Mouse (Mus musculus): ENCODE results near the gene Cd80. TPM values are rescaled to one million over a fixed set of nuclear protein-coding genes. Genes with fewer than 3 reads are reported as not detected.

Gene Cd80
- total and polyA plus RNA-seq, 3 experiments: 39.5 to 57.8 (median 46.2) TPM

- Histone ChIP-seq H3K36me3 (replicated peaks in 1 of 2; ENCODE audit: control insufficient read depth in 1 of 2, insufficient read depth in 1 of 2, low read length in 1 of 2) (peaks cover 2 to 8% of the 10 kb centered on the region in 2 experiments), H3K4me2 (ENCODE audit: insufficient read depth, low read depth, poor library complexity, severe bottlenecking) (peak overlapping the region; percentile 85), H3K27ac (ENCODE audit: insufficient read depth, low read depth) (peak overlapping the region; percentile 97), H3K9me3 (replicated peaks; ENCODE audit: low read length) (no peaks in the 10 kb centered on the region), H3K79me2 (replicated peaks; ENCODE audit: control insufficient read depth, extremely low read depth, insufficient read depth, poor library complexity, severe bottlenecking) (peaks cover 73% of the 10 kb centered on the region), H3K9ac (ENCODE audit: insufficient read depth, low read depth) (peak overlapping the region; percentile 97), H3K4me3 (replicated peaks in 1 of 3; ENCODE audit: low read depth in 2 of 3, low read length in 2 of 3, poor library complexity in 1 of 3) (peak overlapping the region; percentile 57 to 98 (median 83)), H3K27me3 (replicated peaks) (no peaks in the 10 kb centered on the region), H3K4me1 (ENCODE audit: control insufficient read depth in 1 of 2, insufficient read depth in 2 of 2) (peaks cover 0 to 13% of the 10 kb centered on the region in 2 experiments; a peak in 2 of 4 replicates)
- in situ Hi-C loops (cut with MboI; ENCODE audit: low pct_ligation_motif_present, low pct_unique_long_range_greater_than_20kb, low sequenced_read_pairs) (no loop called here), dilution Hi-C loops (cut with MboI; ENCODE audit: extremely low pct_ligation_motif_present, extremely low pct_unique_long_range_greater_than_20kb, low sequenced_read_pairs) (no loop called here)
- peak; percentile 81 for DNase-seq (ENCODE audit: extremely low read depth)
- TF ChIP-seq SMC3 (IDR thresholded peaks at IDR 0.05; ENCODE audit: low read depth, low read length) (no peak), MEF2A (IDR thresholded peaks at IDR 0.05; ENCODE audit: borderline replicate concordance, low read depth, low read length) (0 out of 2 replicates have a peak, but pooled peaks have one; percentile 10), TCF12 (IDR thresholded peaks at IDR 0.05; ENCODE audit: low read depth, low read length) (peak; percentile 13; the same call in 1 of the 2 replicates), NELFE (IDR thresholded peaks at IDR 0.05; ENCODE audit: low read depth, low read length) (peak; percentile 49; the same call in 1 of the 2 replicates), TBP (conservative IDR thresholded peaks at IDR 0.05; ENCODE audit: low read depth, low read length) (peak; percentile 55), IRF4 (IDR thresholded peaks at IDR 0.05; ENCODE audit: low read depth, low read length) (peak; percentile 47), MAZ (IDR thresholded peaks at IDR 0.05; ENCODE audit: low read depth, low read length) (peak; percentile 89), EP300 (IDR thresholded peaks at IDR 0.05; ENCODE audit: low read length) (peak; percentile 35), ETS1 (conservative IDR thresholded peaks at IDR 0.05; ENCODE audit: low read depth, low read length) (peak; percentile 64), CHD2 (IDR thresholded peaks at IDR 0.05; ENCODE audit: low read length) (peak; percentile 73), JUN (IDR thresholded peaks at IDR 0.05; ENCODE audit: insufficient read depth, low read depth, low read length) (no peak), ELF1 (IDR thresholded peaks at IDR 0.05; ENCODE audit: low read depth, low read length) (peak; percentile 57; the same call in 1 of the 2 replicates), HCFC1 (IDR thresholded peaks at IDR 0.05; ENCODE audit: low read depth, low read length) (peak; percentile 9; the same call in 1 of the 2 replicates), MYC (IDR thresholded peaks at IDR 0.05; ENCODE audit: low read depth, low read length) (no peak; the same call in 1 of the 2 replicates), MXI1 (IDR thresholded peaks at IDR 0.05; ENCODE audit: low read depth, low read length) (peak; percentile 53; the same call in 1 of the 2 replicates), ZNF384 (IDR thresholded peaks at IDR 0.05; ENCODE audit: low read depth, low read length) (0 out of 2 replicates have a peak, but pooled peaks have one; percentile 4), BHLHE40 (IDR thresholded peaks at IDR 0.05; ENCODE audit: low read depth, low read length) (peak; percentile 33; the same call in 1 of the 2 replicates), CHD1 (IDR thresholded peaks at IDR 0.05; ENCODE audit: low read depth, low read length) (peak; percentile 29; the same call in 1 of the 2 replicates), CTCF (conservative IDR thresholded peaks at IDR 0.05 in 1 of 2, IDR thresholded peaks at IDR 0.05 in 1 of 2; ENCODE audit: low read depth in 2 of 2, low read length in 2 of 2) (no peak), GABPA (IDR thresholded peaks at IDR 0.05; ENCODE audit: insufficient replicate concordance, low read depth, low read length) (no peak), SIN3A (IDR thresholded peaks at IDR 0.05; ENCODE audit: low read length) (peak; percentile 69), MAX (IDR thresholded peaks at IDR 0.05; ENCODE audit: low read length) (peak; percentile 51; the same call in 1 of the 2 replicates), POLR2A (IDR thresholded peaks at IDR 0.05; ENCODE audit: low read depth, low read length) (peak; percentile 65), ZC3H11A (IDR thresholded peaks at IDR 0.05; ENCODE audit: low read depth, low read length) (no peak), NRF1 (IDR thresholded peaks at IDR 0.05; ENCODE audit: low read depth, low read length) (0 out of 2 replicates have a peak, but pooled peaks have one; percentile 17), KAT2A (IDR thresholded peaks at IDR 0.05; ENCODE audit: insufficient replicate concordance, low read length) (no peak), POLR2AphosphoS2 (IDR thresholded peaks at IDR 0.05; ENCODE audit: low read depth, low read length) (no peak), UBTF (IDR thresholded peaks at IDR 0.05; ENCODE audit: low read depth, low read length) (0 out of 2 replicates have a peak, but pooled peaks have one; percentile 40)
Observed at GRCm38 (mm10) chr16:38456812-38457567, 1.6 kb downstream of the Cd80 start.
